Mouse (Mus musculus): ENCODE measurements around the gene Dock7. TPM values are rescaled to one million over a fixed set of nuclear protein-coding genes. Genes with fewer than 3 reads are reported as not detected.

The Dock7 gene
- total and polyA plus RNA-seq, 3 experiments = 0.30 TPM; not detected in 2

GRCm38 (mm10) chr4:99111670-99112069 is 9.0 kb downstream of the Dock7 start:
- dilution Hi-C loops (cut with MboI; ENCODE audit: extremely low pct_ligation_motif_present, extremely low pct_unique_long_range_greater_than_20kb, low sequenced_read_pairs) = no loop called here

DNA sequence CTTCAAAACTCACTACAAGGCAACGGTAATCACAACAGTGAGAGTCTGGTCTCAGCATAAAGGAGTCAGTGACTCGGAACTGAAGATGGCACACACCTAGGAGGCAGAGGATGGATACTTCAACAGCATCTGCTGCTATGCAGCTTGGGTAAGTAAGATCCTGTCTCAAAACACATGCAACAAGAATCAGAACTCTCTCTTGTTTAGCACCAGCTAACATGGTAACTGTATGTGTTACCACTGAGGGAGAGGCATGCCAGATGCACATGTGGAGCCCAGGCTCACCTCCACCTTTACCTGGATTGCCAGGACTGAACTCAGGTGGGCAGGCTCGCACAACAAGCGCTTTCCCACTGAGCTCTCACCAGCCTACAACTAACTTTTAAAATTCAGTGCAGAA is 11.9 kb downstream of the Dock7 start:
- DNase-seq (ENCODE audit: extremely low read depth) = no peak
- no peak overlapping the region for H3K4me2 ChIP-seq (ENCODE audit: insufficient read depth, low read depth, poor library complexity, severe bottlenecking)
- H3K9ac ChIP-seq (ENCODE audit: insufficient read depth, low read depth) = no peak overlapping the region
- H3K9me3 ChIP-seq (replicated peaks; ENCODE audit: low read length) = peaks cover 54% of the 10 kb centered on the region
- H3K79me2 ChIP-seq (replicated peaks; ENCODE audit: control insufficient read depth, extremely low read depth, insufficient read depth, poor library complexity, severe bottlenecking) = no peaks in the 10 kb centered on the region
- no peak overlapping the region for H3K4me3 ChIP-seq (replicated peaks in 1 of 3; ENCODE audit: low read depth in 2 of 3, low read length in 2 of 3, poor library complexity in 1 of 3)
- no peaks in the 10 kb centered on the region for H3K4me1 ChIP-seq (ENCODE audit: control insufficient read depth in 1 of 2, insufficient read depth in 2 of 2)
- dilution Hi-C loops (cut with MboI; ENCODE audit: extremely low pct_ligation_motif_present, extremely low pct_unique_long_range_greater_than_20kb, low sequenced_read_pairs) (no loop called here), in situ Hi-C loops (cut with MboI; ENCODE audit: low pct_ligation_motif_present, low pct_unique_long_range_greater_than_20kb, low sequenced_read_pairs) (no loop called here)
- no peak overlapping the region for H3K27ac ChIP-seq (ENCODE audit: insufficient read depth, low read depth)
- H3K36me3 ChIP-seq (replicated peaks in 1 of 2; ENCODE audit: control insufficient read depth in 1 of 2, insufficient read depth in 1 of 2, low read length in 1 of 2) = no peaks in the 10 kb centered on the region
- no peak for TF ChIP-seq TCF12 (IDR thresholded peaks at IDR 0.05; ENCODE audit: low read depth, low read length)
- TF ChIP-seq MAZ (IDR thresholded peaks at IDR 0.05; ENCODE audit: low read depth, low read length) = no peak
- no peak for TF ChIP-seq E2F4 (IDR thresholded peaks at IDR 0.05; ENCODE audit: insufficient replicate concordance, low read depth, low read length)
- TF ChIP-seq CTCF (conservative IDR thresholded peaks at IDR 0.05 in 1 of 2, IDR thresholded peaks at IDR 0.05 in 1 of 2; ENCODE audit: low read depth in 2 of 2, low read length in 2 of 2) = no peak
- TF ChIP-seq SMC3 (IDR thresholded peaks at IDR 0.05; ENCODE audit: low read depth, low read length) = no peak
- no peak for TF ChIP-seq USF1 (IDR thresholded peaks at IDR 0.05; ENCODE audit: low read depth, low read length)
- TF ChIP-seq SIN3A (IDR thresholded peaks at IDR 0.05; ENCODE audit: low read length) = no peak
- TF ChIP-seq JUN (IDR thresholded peaks at IDR 0.05; ENCODE audit: insufficient read depth, low read depth, low read length) = no peak
- no peaks in the 10 kb centered on the region for H3K27me3 ChIP-seq (replicated peaks)

More at GRCm38 (mm10) chr4:99111670-99112069, 9.0 kb downstream of the Dock7 start:
- no peak overlapping the region for H3K4me2 ChIP-seq (ENCODE audit: insufficient read depth, low read depth, poor library complexity, severe bottlenecking)
- no peak overlapping the region for H3K9ac ChIP-seq (ENCODE audit: insufficient read depth, low read depth)
- no peak for DNase-seq (ENCODE audit: extremely low read depth)
- no peaks in the 10 kb centered on the region for H3K79me2 ChIP-seq (replicated peaks; ENCODE audit: control insufficient read depth, extremely low read depth, insufficient read depth, poor library complexity, severe bottlenecking)
- no peaks in the 10 kb centered on the region for H3K4me1 ChIP-seq (ENCODE audit: control insufficient read depth in 1 of 2, insufficient read depth in 2 of 2)
- no peaks in the 10 kb centered on the region for H3K36me3 ChIP-seq (replicated peaks in 1 of 2; ENCODE audit: control insufficient read depth in 1 of 2, insufficient read depth in 1 of 2, low read length in 1 of 2)
- H3K9me3 ChIP-seq (replicated peaks; ENCODE audit: low read length) = peaks cover 55% of the 10 kb centered on the region
- H3K27ac ChIP-seq (ENCODE audit: insufficient read depth, low read depth) = no peak overlapping the region
- H3K27me3 ChIP-seq (replicated peaks) = no peaks in the 10 kb centered on the region
- H3K4me3 ChIP-seq (replicated peaks in 1 of 3; ENCODE audit: low read depth in 2 of 3, low read length in 2 of 3, poor library complexity in 1 of 3) = no peak overlapping the region
- TF ChIP-seq MAX (IDR thresholded peaks at IDR 0.05; ENCODE audit: low read length) (no peak), JUND (conservative IDR thresholded peaks at IDR 0.05; ENCODE audit: low read depth, low read length) (no peak), ZNF384 (IDR thresholded peaks at IDR 0.05; ENCODE audit: low read depth, low read length) (no peak), POLR2AphosphoS2 (IDR thresholded peaks at IDR 0.05; ENCODE audit: low read depth, low read length) (no peak), TBP (conservative IDR thresholded peaks at IDR 0.05; ENCODE audit: low read depth, low read length) (no peak), GABPA (IDR thresholded peaks at IDR 0.05; ENCODE audit: insufficient replicate concordance, low read depth, low read length) (no peak), CHD1 (IDR thresholded peaks at IDR 0.05; ENCODE audit: low read depth, low read length) (no peak), MXI1 (IDR thresholded peaks at IDR 0.05; ENCODE audit: low read depth, low read length) (no peak), MAZ (IDR thresholded peaks at IDR 0.05; ENCODE audit: low read depth, low read length) (no peak), RCOR1 (conservative IDR thresholded peaks at IDR 0.05; ENCODE audit: low read depth, low read length) (no peak), SMC3 (IDR thresholded peaks at IDR 0.05; ENCODE audit: low read depth, low read length) (no peak), JUN (IDR thresholded peaks at IDR 0.05; ENCODE audit: insufficient read depth, low read depth, low read length) (no peak), ZC3H11A (IDR thresholded peaks at IDR 0.05; ENCODE audit: low read depth, low read length) (no peak), EP300 (IDR thresholded peaks at IDR 0.05; ENCODE audit: low read length) (no peak), HCFC1 (IDR thresholded peaks at IDR 0.05; ENCODE audit: low read depth, low read length) (no peak), NRF1 (IDR thresholded peaks at IDR 0.05; ENCODE audit: low read depth, low read length) (no peak), BHLHE40 (IDR thresholded peaks at IDR 0.05; ENCODE audit: low read depth, low read length) (no peak), ETS1 (conservative IDR thresholded peaks at IDR 0.05; ENCODE audit: low read depth, low read length) (no peak), ZMIZ1 (IDR thresholded peaks at IDR 0.05; ENCODE audit: low read depth, low read length) (no peak), UBTF (IDR thresholded peaks at IDR 0.05; ENCODE audit: low read depth, low read length) (no peak)
- in situ Hi-C loops (cut with MboI; ENCODE audit: low pct_ligation_motif_present, low pct_unique_long_range_greater_than_20kb, low sequenced_read_pairs) = no loop called here
